In the genomic region with DNA sequence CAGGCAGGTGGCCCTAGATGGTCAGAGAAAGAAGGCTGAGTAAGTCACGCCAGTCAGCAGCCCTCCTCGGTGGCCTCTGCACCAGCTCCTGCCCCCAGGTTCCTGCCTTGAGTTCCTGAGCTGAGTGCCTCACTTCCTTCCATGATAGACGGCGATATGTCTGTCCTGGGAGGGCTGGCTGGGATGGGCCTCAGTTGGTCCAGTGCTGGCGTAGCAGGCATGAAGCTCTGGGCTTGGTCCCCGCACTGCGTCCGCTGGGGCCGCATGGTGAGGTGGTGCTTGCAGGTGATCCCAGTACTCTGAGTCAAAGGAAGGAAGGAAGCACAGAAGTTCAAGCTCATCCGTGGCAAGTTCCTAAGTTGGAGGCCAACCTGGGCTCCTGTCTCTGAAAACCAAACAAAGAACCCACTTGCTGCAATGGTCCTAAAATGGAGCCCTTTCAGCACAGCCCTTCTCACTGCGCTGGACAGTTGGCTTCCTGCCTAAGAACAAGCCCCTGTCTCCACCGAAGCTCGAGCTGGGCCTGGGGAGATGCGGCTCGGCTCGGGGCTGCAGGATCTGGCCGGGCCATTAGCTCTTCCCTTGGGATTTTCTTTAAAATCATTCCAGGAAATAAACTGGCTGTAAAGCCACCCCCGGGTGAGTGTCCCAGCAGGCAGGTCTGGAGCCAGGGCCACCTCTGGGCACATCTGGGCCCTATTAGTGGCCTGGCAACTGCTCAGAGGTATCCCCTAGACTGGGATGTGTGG, we compare ENCODE assay signal across 11 mouse cellular contexts. TPM values are rescaled to one million over a fixed set of nuclear protein-coding genes. Genes with fewer than 3 reads are reported as not detected.
A peak's percentile ranks its signal among the peaks of the same experiment; 100 is the strongest.
DNase-seq lines count a peak whose midpoint lies in the region; ATAC-seq lines count a peak whose summit lies in the region.
"Had no signal": no experiment of that assay in that cellular context is flagged by ENCODE, and none has a peak within 500 bp of the region (broad histone marks: within the 10 kb centered on the region; RNA-seq: fewer than 3 reads in every experiment).

No protein-coding gene starts in this region.

- no peak overlapping the region for H3K4me3 ChIP-seq in heart, embryonic 13.5 days
- no peak overlapping the region for H3K4me3 ChIP-seq in lung, embryonic 15.5 days
- no peak overlapping the region for H3K4me3 ChIP-seq in embryonic facial prominence, embryonic 13.5 days
- H3K4me3 ChIP-seq in limb, embryonic 13.5 days: no peak overlapping the region

- H3K27me3 ChIP-seq in heart, embryonic 13.5 days (replicated peaks): 0 out of 2 replicates have a peak, but pooled peaks cover 4% of the 10 kb centered on the region
- H3K27me3 ChIP-seq in lung, embryonic 15.5 days: no peaks in the 10 kb centered on the region
- H3K27me3 ChIP-seq in embryonic facial prominence, embryonic 13.5 days: no peaks in the 10 kb centered on the region
- no peaks in the 10 kb centered on the region for H3K27me3 ChIP-seq in limb, embryonic 13.5 days

- peaks cover 10% of the 10 kb centered on the region for H3K36me3 ChIP-seq in heart, embryonic 13.5 days
- 0 out of 2 replicates have a peak, but pooled peaks cover 7% of the 10 kb centered on the region for H3K36me3 ChIP-seq in lung, embryonic 15.5 days
- peaks cover 17% of the 10 kb centered on the region for H3K36me3 ChIP-seq in embryonic facial prominence, embryonic 13.5 days
- peaks cover 16% of the 10 kb centered on the region for H3K36me3 ChIP-seq in limb, embryonic 13.5 days

- DNase-seq in heart, postnatal 25 days (ENCODE audit: low spot score): no peak
- no peak for DNase-seq in lung, postnatal 25 days (ENCODE audit: low spot score)
- DNase-seq in Muller cell, postnatal 12 days (ENCODE audit: inconsistent ontology term): no peak
- no peak for DNase-seq in B cell, adult 2 months
- DNase-seq: cerebellum, adult 2 months; lung, postnatal 4 days had no signal

- intact Hi-C loops in heart, postnatal 25 days (cut with DNase I): no loop called here

- no peak overlapping the region for H3K9ac ChIP-seq in heart, embryonic 13.5 days
- no peak overlapping the region for H3K9ac ChIP-seq in lung, embryonic 15.5 days
- peak overlapping the region; percentile 16; the same call in 1 of the 2 replicates for H3K9ac ChIP-seq in embryonic facial prominence, embryonic 13.5 days
- peak overlapping the region; percentile 4; the same call in 1 of the 2 replicates for H3K9ac ChIP-seq in limb, embryonic 13.5 days

- 77% methylated on average over 18 of the region's 18 CpGs for WGBS in heart, embryonic 13.5 days
- 60% methylated on average over 18 of the region's 18 CpGs for WGBS in lung, embryonic 15.5 days
- WGBS in embryonic facial prominence, embryonic 13.5 days: 58% methylated on average over 18 of the region's 18 CpGs
- 49% methylated on average over 18 of the region's 18 CpGs for WGBS in limb, embryonic 13.5 days

- no peaks in the 10 kb centered on the region for H3K9me3 ChIP-seq in heart, embryonic 13.5 days
- no peaks in the 10 kb centered on the region for H3K9me3 ChIP-seq in lung, embryonic 15.5 days
- H3K9me3 ChIP-seq in embryonic facial prominence, embryonic 13.5 days: no peaks in the 10 kb centered on the region
- H3K9me3 ChIP-seq in limb, embryonic 13.5 days: no peaks in the 10 kb centered on the region

- peaks cover 31% of the 10 kb centered on the region for H3K4me1 ChIP-seq in heart, embryonic 13.5 days
- peaks cover 42% of the 10 kb centered on the region for H3K4me1 ChIP-seq in lung, embryonic 15.5 days
- peaks cover 42% of the 10 kb centered on the region for H3K4me1 ChIP-seq in embryonic facial prominence, embryonic 13.5 days
- H3K4me1 ChIP-seq in limb, embryonic 13.5 days: peaks cover 48% of the 10 kb centered on the region

- no peak for ATAC-seq in heart, embryonic 13.5 days (ENCODE audit: extremely low read depth, insufficient number of reproducible peaks, low FRiP score, low TSS enrichment)
- ATAC-seq in lung, embryonic 15.5 days (ENCODE audit: borderline replicate concordance, extremely low read depth, low FRiP score, low TSS enrichment): no peak
- no peak for ATAC-seq in embryonic facial prominence, embryonic 13.5 days (ENCODE audit: insufficient number of reproducible peaks, insufficient read depth, low FRiP score, low TSS enrichment, low read depth)
- ATAC-seq in limb, embryonic 13.5 days (ENCODE audit: low FRiP score, low read depth): no peak
- ATAC-seq: CD4-positive, CD25-positive, alpha-beta regulatory T cell, adult 4 months had no signal

- H3K27ac ChIP-seq in heart, embryonic 13.5 days (replicated peaks): peak overlapping the region; percentile 55
- H3K27ac ChIP-seq in lung, embryonic 15.5 days: peak overlapping the region; percentile 77
- H3K27ac ChIP-seq in embryonic facial prominence, embryonic 13.5 days: peak overlapping the region; percentile 86
- H3K27ac ChIP-seq in limb, embryonic 13.5 days: peak overlapping the region; percentile 85

- H3K4me2 ChIP-seq in heart, embryonic 13.5 days: no peak overlapping the region
- no peak overlapping the region for H3K4me2 ChIP-seq in lung, embryonic 15.5 days
- no peak overlapping the region for H3K4me2 ChIP-seq in embryonic facial prominence, embryonic 13.5 days
- H3K4me2 ChIP-seq in limb, embryonic 13.5 days (replicated peaks): no peak overlapping the region

RNA-seq across cellular contexts. Expression of a gene that starts 8.6 kb away (rescaled TPM):
- polyA plus RNA-seq in heart, embryonic 13.5 days (2015; fragmentation: Nextera tagmentation; extraction: Ambion mirVana): 17.3 and 17.6 TPM in 2 replicates
- 1 to 10 TPM; 2.0 to 2.8 TPM for total RNA-seq in heart, postnatal 25 days (2021)
- polyA plus RNA-seq in lung, embryonic 15.5 days (2015; fragmentation: Nextera tagmentation; extraction: Ambion mirVana): 107 and 109 TPM in 2 replicates
- 113 and 129 TPM in 2 replicates for polyA plus RNA-seq in embryonic facial prominence, embryonic 13.5 days (2015; fragmentation: Nextera tagmentation; extraction: Ambion mirVana)
- polyA plus RNA-seq in limb, embryonic 13.5 days (2015; fragmentation: Nextera tagmentation; extraction: Ambion mirVana): 72.6 and 76.0 TPM in 2 replicates

RNA-seq across cellular contexts. Expression of a gene that starts 53.9 kb away (rescaled TPM):
- polyA plus RNA-seq in heart, embryonic 13.5 days (2015; fragmentation: Nextera tagmentation; extraction: Ambion mirVana): 13.5 and 14.6 TPM in 2 replicates
- 10 to 100 TPM; 15.1 to 17.8 TPM for total RNA-seq in heart, postnatal 25 days (2021)
- polyA plus RNA-seq in lung, embryonic 15.5 days (2015; fragmentation: Nextera tagmentation; extraction: Ambion mirVana): 12.3 and 15.7 TPM in 2 replicates
- 15.4 TPM in 2 replicates for polyA plus RNA-seq in embryonic facial prominence, embryonic 13.5 days (2015; fragmentation: Nextera tagmentation; extraction: Ambion mirVana)
- polyA plus RNA-seq in limb, embryonic 13.5 days (2015; fragmentation: Nextera tagmentation; extraction: Ambion mirVana): 13.4 and 14.5 TPM in 2 replicates

RNA-seq across cellular contexts. Expression of a gene that starts 54.2 kb away (rescaled TPM):
- polyA plus RNA-seq in heart, embryonic 13.5 days (2015; fragmentation: Nextera tagmentation; extraction: Ambion mirVana): 58.0 and 65.0 TPM in 2 replicates
- total RNA-seq in heart, postnatal 25 days (2021): 10 to 100 TPM; 57.2 to 61.3 TPM
- 99.8 and 102 TPM in 2 replicates for polyA plus RNA-seq in lung, embryonic 15.5 days (2015; fragmentation: Nextera tagmentation; extraction: Ambion mirVana)
- polyA plus RNA-seq in embryonic facial prominence, embryonic 13.5 days (2015; fragmentation: Nextera tagmentation; extraction: Ambion mirVana): 88.4 and 91.9 TPM in 2 replicates
- polyA plus RNA-seq in limb, embryonic 13.5 days (2015; fragmentation: Nextera tagmentation; extraction: Ambion mirVana): 90.8 and 93.6 TPM in 2 replicates

Comparison
In these comparisons a context has a peak if more than half of its experiments do, and no peak if none do; other contexts are left out.
1. H3K9ac ChIP-seq: peak in embryonic facial prominence, embryonic 13.5 days (single experiment) and limb, embryonic 13.5 days (single experiment); none in heart, embryonic 13.5 days (single experiment) and lung, embryonic 15.5 days (single experiment).
2. Peak in every context shown above with its lines, with median percentiles within 50 percentile points of each other: H3K27ac ChIP-seq.